Mouse (Mus musculus): ENCODE measurements at regions not wholly inside any gene's neighbourhood (a gene's known extent, or its start where the extent isn't known, plus 50 kb on each side); places are given as distances from the start of the nearest gene placed in this dataset.

DNA sequence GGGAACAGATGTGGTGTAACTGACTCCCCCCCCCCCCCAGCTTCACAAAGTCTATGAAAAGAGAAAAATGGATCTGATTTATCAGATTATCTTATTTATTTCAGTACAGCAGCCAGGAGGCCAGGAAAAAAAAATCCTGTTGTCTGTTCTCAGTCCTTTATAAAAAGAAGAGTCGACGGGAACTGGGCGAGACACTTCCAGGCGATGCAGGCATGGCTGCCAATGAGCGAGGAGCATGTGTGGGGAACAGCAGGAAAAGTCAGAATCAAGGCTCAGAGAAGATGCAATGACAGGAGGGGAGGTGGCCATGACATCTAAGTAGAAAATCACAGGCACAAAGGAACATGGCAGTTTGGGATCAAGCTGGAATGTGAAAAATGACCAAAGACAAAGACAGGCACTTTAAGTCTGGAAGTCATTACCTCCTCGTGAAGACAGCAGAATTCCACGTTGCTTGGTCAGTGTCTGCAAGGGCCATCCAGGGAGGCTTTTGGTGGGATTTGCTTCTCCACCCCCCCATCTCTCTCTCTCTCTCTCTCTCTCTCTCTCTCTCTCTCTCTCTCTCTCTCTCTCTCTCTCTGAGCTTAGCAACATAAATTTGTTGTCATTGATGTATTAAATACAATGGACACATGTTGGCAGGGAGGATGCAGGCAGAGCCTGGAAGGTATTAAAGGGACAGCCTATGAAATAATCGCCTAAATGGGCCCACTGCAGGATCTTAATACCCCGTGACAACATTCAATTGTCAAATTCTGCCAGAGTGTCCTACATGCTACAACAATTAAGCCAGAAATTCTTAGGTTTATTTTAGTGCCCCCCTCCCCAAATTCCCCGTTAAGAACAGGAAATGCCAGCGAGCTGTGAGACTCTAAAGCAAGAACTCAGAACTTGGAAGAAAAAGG lies 497.1 kb upstream of the Mki67 start:
- TF ChIP-seq CTCF (IDR thresholded peaks at IDR 0.05), result no peak
- TF ChIP-seq POLR2A (IDR thresholded peaks at IDR 0.05; ENCODE audit: insufficient read depth, low read depth, low read length), result no peak
- TF ChIP-seq EP300 (IDR thresholded peaks at IDR 0.05; ENCODE audit: insufficient read depth, low read depth, low read length), result no peak
